Mouse (Mus musculus) limb, embryonic 14.5 days (tissue): Measurements from ENCODE around the gene Prim1. TPM values are rescaled to one million over a fixed set of nuclear protein-coding genes. Genes with fewer than 3 reads are reported as not detected.

Source experiments
- ATAC-seq: fragments of 200-750 bp; cut with Nextera tagmentation; 2 replicates; pipeline ENCODE4 v1.8.0; 2017; ENCODE audit warnings: low read depth, moderate number of reproducible peaks, moderate TSS enrichment; ENCODE audit not compliant: low FRiP score
- DNase-seq: peaks from one replicate; pipeline ENCODE4 v3.0.0-alpha.2; 2015; ENCODE audit warnings: low spot score
- H3K27ac ChIP-seq: fragments of 300-500 bp; sonication (generic); replicated peaks from 2 replicates; pipeline ENCODE4 v1.5.1; 2014; ENCODE audit warnings: low read depth, mild to moderate bottlenecking, low read length, moderate library complexity, mixed read lengths
- H3K27me3 ChIP-seq: fragments of 300-500 bp; sonication (generic); 2 replicates; pipeline ENCODE4 v1.6.1; 2014; ENCODE audit warnings: low read length, mixed read lengths; ENCODE audit not compliant: control insufficient read depth, insufficient read depth
- H3K36me3 ChIP-seq: fragments of 300-500 bp; sonication (generic); 2 replicates; pipeline ENCODE4 v1.6.1; 2014; ENCODE audit warnings: mild to moderate bottlenecking, low read length, moderate library complexity, mixed read lengths; ENCODE audit not compliant: control insufficient read depth, insufficient read depth
- H3K4me1 ChIP-seq: fragments of 300-500 bp; sonication (generic); 2 replicates; pipeline ENCODE4 v1.6.1; 2014; ENCODE audit warnings: antibody characterized with exemption, low read length, mixed read lengths; ENCODE audit not compliant: control insufficient read depth, insufficient read depth
- H3K4me2 ChIP-seq: fragments of 300-500 bp; sonication (generic); replicated peaks from 2 replicates; pipeline ENCODE4 v1.6.1; 2014; ENCODE audit warnings: low read depth, mild to moderate bottlenecking, low read length, moderate library complexity; ENCODE audit not compliant: severe bottlenecking
- H3K4me3 ChIP-seq: fragments of 300-500 bp; sonication (generic); replicated peaks from 2 replicates; pipeline ENCODE4 v1.5.1; 2014; ENCODE audit warnings: low read length
- H3K9ac ChIP-seq: fragments of 300-500 bp; sonication (generic); 2 replicates; pipeline ENCODE4 v1.6.1; 2014; ENCODE audit warnings: mild to moderate bottlenecking, low read depth, low read length, moderate library complexity; ENCODE audit not compliant: severe bottlenecking
- H3K9me3 ChIP-seq: fragments of 300-500 bp; sonication (generic); 2 replicates; pipeline ENCODE4 v1.6.1; 2016; ENCODE audit warnings: low read length; ENCODE audit not compliant: control insufficient read depth
- POLR2A ChIP-seq: fragments of 200-500 bp; IDR thresholded peaks from 2 replicates; pipeline ENCODE4 v1.8.0; 2012; ENCODE audit warnings: inconsistent platforms, mild to moderate bottlenecking, moderate library complexity, borderline replicate concordance; ENCODE audit not compliant: insufficient read depth, insufficient read length; ENCODE audit errors: extremely low read depth
- WGBS: fragments of 180-500 bp; shearing (Covaris S2); extraction: QIAGEN DNeasy Blood & Tissue Kit; methylation state at CpG from one replicate; pipeline ENCODE4 v1.1.7; 2014; 5-methylcytosine and 5-hydroxymethylcytosine counted together
- polyA plus RNA-seq, 2 experiments: library from polyadenylated mRNA; depleted of rRNA in 1 of 2; stranded (reverse) in 1 of 2; unstranded in 1 of 2; fragments of >200 nt; fragmentation: Nextera tagmentation in 1 of 2; extraction: Ambion mirVana in 1 of 2; gene quantifications; 2 replicates each; pipeline versions ENCODE4 v1.2.1 to v1.2.3; 2012 to 2014

Prim1 gene
- polyA plus RNA-seq (2012; rRNA removed) (47.6 and 59.5 TPM in 2 replicates), polyA plus RNA-seq (2014; fragmentation: Nextera tagmentation; extraction: Ambion mirVana) (73.9 and 76.5 TPM in 2 replicates)

GRCm38 (mm10) chr10:128015068-128015934 lies at the start of gene Prim1:
Prim1 (plus strand) TSS chr10:128015168.
- Histone ChIP-seq H3K9me3 (no peaks in the 10 kb centered on the region), H3K4me3 (peak within 1 kb of the TSS; percentile 60), H3K27me3 (no peaks in the 10 kb centered on the region), H3K4me2 (peak within 1 kb of the TSS; percentile 55), H3K4me1 (no peaks in the 10 kb centered on the region), H3K27ac (peak within 1 kb of the TSS; percentile 76), H3K36me3 (peaks cover 14% of the 10 kb centered on the region; the same call in 1 of the 2 replicates), H3K9ac (peak within 1 kb of the TSS; percentile 67)
- ATAC-seq = peak; percentile 94
- peak; percentile 80 for DNase-seq
- TF ChIP-seq POLR2A = 0 out of 2 replicates have a peak, but pooled peaks have one; percentile 15
- WGBS = 6% methylated on average over 31 of the region's 31 CpGs

- Histone ChIP-seq H3K9me3 (no peaks in the 10 kb centered on the region), H3K4me3 (no peak overlapping the region), H3K4me1 (peaks cover 4% of the 10 kb centered on the region; the same call in 1 of the 2 replicates), H3K4me2 (no peak overlapping the region), H3K27me3 (no peaks in the 10 kb centered on the region), H3K27ac (no peak overlapping the region), H3K9ac (no peak overlapping the region), H3K36me3 (no peaks in the 10 kb centered on the region)
- no peak for TF ChIP-seq POLR2A
- DNase-seq (no peak), ATAC-seq (no peak)
- 88% methylated on average over 6 of the region's 6 CpGs for WGBS
These were observed 48.5 kb upstream of the Prim1 start for GRCm38 (mm10) chr10:127966506-127966905.

GRCm38 (mm10) chr10:127969820-127970219 lies 45.1 kb upstream of the Prim1 start:
- no peak for TF ChIP-seq POLR2A
- H3K4me2 ChIP-seq = no peak overlapping the region
- 68% methylated on average over 4 of the region's 4 CpGs for WGBS
- H3K9ac ChIP-seq = no peak overlapping the region
- H3K27me3 ChIP-seq = no peaks in the 10 kb centered on the region
- H3K36me3 ChIP-seq = no peaks in the 10 kb centered on the region
- no peak overlapping the region for H3K4me3 ChIP-seq
- H3K9me3 ChIP-seq = no peaks in the 10 kb centered on the region
- ATAC-seq = no peak
- 0 out of 2 replicates have a peak overlapping the region, but pooled peaks have one; percentile 1 for H3K27ac ChIP-seq
- DNase-seq = no peak
- H3K4me1 ChIP-seq = peaks cover 4% of the 10 kb centered on the region; the same call in 1 of the 2 replicates

GRCm38 (mm10) chr10:127970359-127970831 lies 44.6 kb upstream of the Prim1 start:
- peaks cover 4% of the 10 kb centered on the region; the same call in 1 of the 2 replicates for H3K4me1 ChIP-seq
- 39% methylated on average over 3 of the region's 3 CpGs for WGBS
- 0 out of 2 replicates have a peak overlapping the region, but pooled peaks have one; percentile 1 for H3K27ac ChIP-seq
- DNase-seq = peak; percentile 49
- no peak overlapping the region for H3K4me3 ChIP-seq
- peak; percentile 84 for ATAC-seq
- no peaks in the 10 kb centered on the region for H3K27me3 ChIP-seq
- no peak for TF ChIP-seq POLR2A
- H3K36me3 ChIP-seq = no peaks in the 10 kb centered on the region
- H3K9ac ChIP-seq = no peak overlapping the region
- H3K9me3 ChIP-seq = no peaks in the 10 kb centered on the region
- H3K4me2 ChIP-seq = no peak overlapping the region

- Histone ChIP-seq H3K4me2 (no peak overlapping the region), H3K9ac (no peak overlapping the region), H3K27ac (no peak overlapping the region), H3K4me1 (peaks cover 4% of the 10 kb centered on the region; the same call in 1 of the 2 replicates), H3K4me3 (no peak overlapping the region), H3K9me3 (no peaks in the 10 kb centered on the region), H3K36me3 (no peaks in the 10 kb centered on the region), H3K27me3 (no peaks in the 10 kb centered on the region)
- no peak for TF ChIP-seq POLR2A
- DNase-seq (no peak), ATAC-seq (no peak)
- 64% methylated on average over 3 of the region's 3 CpGs for WGBS
These were observed 43.8 kb upstream of the Prim1 start for GRCm38 (mm10) chr10:127971135-127971534.
